Mouse (Mus musculus) heart, postnatal 4 days (tissue): ENCODE measurements around the gene Fras1. TPM values are rescaled to one million over a fixed set of nuclear protein-coding genes. Genes with fewer than 3 reads are reported as not detected.

Experiments used
- DNase-seq: peaks from one replicate; pipeline ENCODE4 v3.0.0; 2021
- total RNA-seq, 2 experiments: library from RNA; stranded (reverse); gene quantifications; 2 replicates each; pipeline ENCODE4 v1.2.3; 2021

Gene Fras1
- total RNA-seq, 2 experiments from 2014 or later: 20.9 to 27.2 TPM

GRCm38 (mm10) chr5:96698972-96699371, 325.2 kb downstream of the Fras1 start:
- DNase-seq: no peak

- DNase-seq: no peak
Observed at GRCm38 (mm10) chr5:96702706-96703625, 329.2 kb downstream of the Fras1 start.

GRCm38 (mm10) chr5:96708515-96708914, 334.8 kb downstream of the Fras1 start:
- no peak for DNase-seq

- no peak for DNase-seq
Observed at GRCm38 (mm10) chr5:96712089-96712684, 338.4 kb downstream of the Fras1 start.

- DNase-seq: no peak
Observed at GRCm38 (mm10) chr5:96712799-96713198, 339.0 kb downstream of the Fras1 start.

- DNase-seq: no peak
Observed at GRCm38 (mm10) chr5:96716273-96717034, 342.7 kb downstream of the Fras1 start.

GRCm38 (mm10) chr5:96717690-96718089, 343.9 kb downstream of the Fras1 start:
- no peak for DNase-seq

GRCm38 (mm10) chr5:96718601-96719000, 344.8 kb downstream of the Fras1 start:
- DNase-seq: no peak

- DNase-seq: no peak
Observed at GRCm38 (mm10) chr5:96719221-96719620, 345.5 kb downstream of the Fras1 start.

- no peak for DNase-seq
Observed at GRCm38 (mm10) chr5:96722690-96723089, 348.9 kb downstream of the Fras1 start.

- no peak for DNase-seq
Observed at GRCm38 (mm10) chr5:96739138-96739878, 365.6 kb downstream of the Fras1 start.

- DNase-seq: peak; percentile 47
Observed at GRCm38 (mm10) chr5:96747195-96747984, 373.6 kb downstream of the Fras1 start.

- DNase-seq: no peak
Observed at GRCm38 (mm10) chr5:96757615-96758014, 383.9 kb downstream of the Fras1 start.

GRCm38 (mm10) chr5:96762021-96762420, 388.3 kb downstream of the Fras1 start:
- DNase-seq: no peak

- DNase-seq: peak; percentile 78
Observed at GRCm38 (mm10) chr5:96768846-96769471, 395.2 kb downstream of the Fras1 start.

- no peak for DNase-seq
Observed at GRCm38 (mm10) chr5:96783506-96784288, 409.9 kb downstream of the Fras1 start.

GRCm38 (mm10) chr5:96785096-96785495, 411.3 kb downstream of the Fras1 start:
- no peak for DNase-seq

GRCm38 (mm10) chr5:96792422-96792821, 418.7 kb downstream of the Fras1 start:
- DNase-seq: peak; percentile 34

GRCm38 (mm10) chr5:96792936-96793718, 419.4 kb downstream of the Fras1 start, which contains the start of gene Anxa3:
Gene Anxa3, plus strand, starts transcription at chr5:96793339.
- DNase-seq: peak; percentile 68
